Mouse (Mus musculus): Measurements from ENCODE around the gene Rabep1. TPM values are rescaled to one million over a fixed set of nuclear protein-coding genes. Genes with fewer than 3 reads are reported as not detected.

The Rabep1 gene
- polyA plus RNA-seq, 1 experiment from 2014 or later: 90.9 TPM

DNA sequence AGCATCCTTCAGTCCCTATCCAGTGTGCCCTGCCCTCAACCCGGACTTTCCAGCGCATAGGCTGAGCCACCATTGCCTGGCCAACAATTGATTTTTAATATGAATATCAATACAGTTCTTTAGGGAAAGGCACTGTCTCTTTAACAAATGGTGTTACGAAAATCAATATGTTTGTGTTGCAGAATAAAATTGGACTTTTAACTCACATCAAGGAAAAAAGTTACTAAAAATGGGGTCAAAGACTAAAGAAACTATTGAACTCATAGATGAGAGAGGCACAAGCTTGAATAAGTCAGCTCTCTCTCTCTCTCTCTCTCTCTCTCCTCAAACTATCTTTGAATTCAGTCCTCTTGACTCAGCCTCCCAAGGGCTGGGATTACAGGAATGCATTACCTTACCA lies 7.5 kb upstream of the Rabep1 start:
- no peaks in the 10 kb centered on the region for H3K36me3 ChIP-seq (ENCODE audit: control insufficient read depth, insufficient read depth)
- H3K4me2 ChIP-seq (replicated peaks; ENCODE audit: low read depth): no peak overlapping the region
- H3K27ac ChIP-seq (ENCODE audit: low read depth, low read length): no peak overlapping the region
- no peaks in the 10 kb centered on the region for H3K9me3 ChIP-seq (ENCODE audit: control insufficient read depth)
- H3K4me1 ChIP-seq (replicated peaks; ENCODE audit: control insufficient read depth, insufficient read depth, low read length): no peaks in the 10 kb centered on the region; the same call in 1 of the 2 replicates
- no peak overlapping the region for H3K4me3 ChIP-seq (ENCODE audit: low read depth, low read length)
- WGBS: 81% methylated on average over 3 of the region's 3 CpGs
- no peak for TF ChIP-seq CTCF (IDR thresholded peaks at IDR 0.05; ENCODE audit: low read depth)
- no peak for ATAC-seq
- no peaks in the 10 kb centered on the region for H3K27me3 ChIP-seq (replicated peaks; ENCODE audit: control insufficient read depth, insufficient read depth, low read length)
- no peak overlapping the region for H3K9ac ChIP-seq (ENCODE audit: low read depth, low read length)

- Histone ChIP-seq H3K27ac (ENCODE audit: low read depth, low read length) (no peak overlapping the region), H3K4me3 (ENCODE audit: low read depth, low read length) (no peak overlapping the region), H3K9me3 (ENCODE audit: control insufficient read depth) (no peaks in the 10 kb centered on the region), H3K36me3 (ENCODE audit: control insufficient read depth, insufficient read depth) (no peaks in the 10 kb centered on the region), H3K4me2 (replicated peaks; ENCODE audit: low read depth) (no peak overlapping the region), H3K27me3 (replicated peaks; ENCODE audit: control insufficient read depth, insufficient read depth, low read length) (no peaks in the 10 kb centered on the region), H3K9ac (ENCODE audit: low read depth, low read length) (no peak overlapping the region), H3K4me1 (replicated peaks; ENCODE audit: control insufficient read depth, insufficient read depth, low read length) (peaks cover 3% of the 10 kb centered on the region; the same call in 1 of the 2 replicates)
- TF ChIP-seq CTCF (IDR thresholded peaks at IDR 0.05; ENCODE audit: low read depth): no peak
- 48% methylated on average over 2 of the region's 2 CpGs for WGBS
- no peak for ATAC-seq
These were observed 6.0 kb upstream of the Rabep1 start for GRCm38 (mm10) chr11:70838610-70839009.

- H3K27me3 ChIP-seq (replicated peaks; ENCODE audit: control insufficient read depth, insufficient read depth, low read length): no peaks in the 10 kb centered on the region
- 28% methylated on average over 4 of the region's 4 CpGs for WGBS
- ATAC-seq: peak; percentile 79
- no peak overlapping the region for H3K9ac ChIP-seq (ENCODE audit: low read depth, low read length)
- H3K36me3 ChIP-seq (ENCODE audit: control insufficient read depth, insufficient read depth): no peaks in the 10 kb centered on the region
- no peaks in the 10 kb centered on the region for H3K9me3 ChIP-seq (ENCODE audit: control insufficient read depth)
- H3K4me3 ChIP-seq (ENCODE audit: low read depth, low read length): no peak overlapping the region
- peak overlapping the region; percentile 97 for H3K27ac ChIP-seq (ENCODE audit: low read depth, low read length)
- TF ChIP-seq CTCF (IDR thresholded peaks at IDR 0.05; ENCODE audit: low read depth): no peak
- peaks cover 4% of the 10 kb centered on the region; the same call in 1 of the 2 replicates for H3K4me1 ChIP-seq (replicated peaks; ENCODE audit: control insufficient read depth, insufficient read depth, low read length)
- peak overlapping the region; percentile 72; the same call in 1 of the 2 replicates for H3K4me2 ChIP-seq (replicated peaks; ENCODE audit: low read depth)
These were observed 1.6 kb upstream of the Rabep1 start for GRCm38 (mm10) chr11:70842983-70843382.

GRCm38 (mm10) chr11:70843701-70844551 lies 652 bp upstream of the Rabep1 start:
- Histone ChIP-seq H3K4me1 (replicated peaks; ENCODE audit: control insufficient read depth, insufficient read depth, low read length) (peaks cover 4% of the 10 kb centered on the region; the same call in 1 of the 2 replicates), H3K27ac (ENCODE audit: low read depth, low read length) (peak overlapping the region; percentile 97), H3K9me3 (ENCODE audit: control insufficient read depth) (no peaks in the 10 kb centered on the region), H3K36me3 (ENCODE audit: control insufficient read depth, insufficient read depth) (no peaks in the 10 kb centered on the region), H3K9ac (ENCODE audit: low read depth, low read length) (peak overlapping the region; percentile 91), H3K27me3 (replicated peaks; ENCODE audit: control insufficient read depth, insufficient read depth, low read length) (no peaks in the 10 kb centered on the region), H3K4me2 (replicated peaks; ENCODE audit: low read depth) (peak overlapping the region; percentile 72), H3K4me3 (ENCODE audit: low read depth, low read length) (peak overlapping the region; percentile 89)
- WGBS: 13% methylated on average over 12 of the region's 12 CpGs
- no peak for ATAC-seq
- no peak for TF ChIP-seq CTCF (IDR thresholded peaks at IDR 0.05; ENCODE audit: low read depth)

DNA sequence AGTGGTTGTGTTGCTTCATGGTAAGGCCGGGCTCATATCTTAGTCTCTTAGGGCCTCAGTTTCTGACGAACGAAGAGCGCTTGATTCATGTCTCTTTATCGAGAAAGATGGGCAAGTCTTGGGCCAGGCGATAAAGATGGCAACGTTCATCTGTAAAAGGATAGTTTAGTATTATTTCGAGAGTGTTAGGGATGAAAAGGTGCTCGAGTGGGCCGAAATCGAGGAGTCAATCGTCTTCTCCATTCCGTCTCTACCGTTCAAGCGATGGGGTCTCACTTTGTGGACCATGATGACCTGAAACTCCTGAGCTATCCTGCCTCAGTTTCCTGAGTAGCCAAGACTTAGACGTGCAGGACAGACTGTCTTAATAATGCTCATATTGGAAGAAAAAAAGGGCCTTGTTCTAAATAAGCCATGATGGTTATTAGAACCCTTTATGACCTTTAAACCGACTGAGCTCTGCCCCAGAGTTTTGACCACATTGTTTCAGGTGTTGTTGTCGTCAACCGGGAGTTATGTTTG lies 940 bp downstream of the Rabep1 start:
- no peak for ATAC-seq
- no peak for TF ChIP-seq CTCF (IDR thresholded peaks at IDR 0.05; ENCODE audit: low read depth)
- no peaks in the 10 kb centered on the region for H3K36me3 ChIP-seq (ENCODE audit: control insufficient read depth, insufficient read depth)
- H3K27me3 ChIP-seq (replicated peaks; ENCODE audit: control insufficient read depth, insufficient read depth, low read length): no peaks in the 10 kb centered on the region
- peak overlapping the region; percentile 89 for H3K4me3 ChIP-seq (ENCODE audit: low read depth, low read length)
- H3K4me1 ChIP-seq (replicated peaks; ENCODE audit: control insufficient read depth, insufficient read depth, low read length): peaks cover 4% of the 10 kb centered on the region; the same call in 1 of the 2 replicates
- H3K4me2 ChIP-seq (replicated peaks; ENCODE audit: low read depth): peak overlapping the region; percentile 72
- whole genome bisulfite sequencing: 3% methylated on average over 19 of the region's 19 CpGs
- peak overlapping the region; percentile 91 for H3K9ac ChIP-seq (ENCODE audit: low read depth, low read length)
- H3K9me3 ChIP-seq (ENCODE audit: control insufficient read depth): no peaks in the 10 kb centered on the region
- peak overlapping the region; percentile 97 for H3K27ac ChIP-seq (ENCODE audit: low read depth, low read length)

DNA sequence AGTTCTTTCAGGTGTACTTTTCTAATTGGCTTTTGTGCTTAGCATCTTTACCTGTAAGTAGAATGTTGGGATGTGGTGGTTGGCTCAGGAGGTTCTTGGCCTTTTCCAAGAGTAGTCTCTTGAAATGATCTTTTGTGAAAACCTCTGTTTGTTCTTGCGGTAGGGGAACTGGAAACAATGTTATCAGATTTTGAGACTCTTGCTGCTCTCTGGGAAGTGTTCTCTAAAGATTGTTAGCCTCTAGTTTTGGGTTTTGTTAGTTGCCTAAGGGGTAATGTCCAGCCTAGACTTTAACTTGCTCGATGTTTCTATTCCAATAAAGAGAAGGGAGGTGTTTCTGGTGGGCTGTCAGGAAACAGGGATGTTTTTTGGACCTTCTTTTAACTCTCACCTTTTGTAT lies 1.5 kb downstream of the Rabep1 start:
- Histone ChIP-seq H3K4me2 (replicated peaks; ENCODE audit: low read depth) (peak overlapping the region; percentile 72), H3K9me3 (ENCODE audit: control insufficient read depth) (no peaks in the 10 kb centered on the region), H3K4me3 (ENCODE audit: low read depth, low read length) (peak overlapping the region; percentile 89), H3K27me3 (replicated peaks; ENCODE audit: control insufficient read depth, insufficient read depth, low read length) (no peaks in the 10 kb centered on the region), H3K27ac (ENCODE audit: low read depth, low read length) (peak overlapping the region; percentile 97; the same call in 1 of the 2 replicates), H3K36me3 (ENCODE audit: control insufficient read depth, insufficient read depth) (no peaks in the 10 kb centered on the region), H3K4me1 (replicated peaks; ENCODE audit: control insufficient read depth, insufficient read depth, low read length) (peaks cover 4% of the 10 kb centered on the region; the same call in 1 of the 2 replicates), H3K9ac (ENCODE audit: low read depth, low read length) (0 out of 2 replicates have a peak overlapping the region, but pooled peaks have one; percentile 31)
- TF ChIP-seq CTCF (IDR thresholded peaks at IDR 0.05; ENCODE audit: low read depth): no peak
- ATAC-seq: no peak
- 24% methylated on average over 2 of the region's 2 CpGs for WGBS

Measured in intestine, postnatal 0 days (tissue).